Mouse (Mus musculus): ENCODE measurements at regions not wholly inside any gene's neighbourhood (a gene's known extent, or its start where the extent isn't known, plus 50 kb on each side); places are given as distances from the start of the nearest gene placed in this dataset.
A peak's percentile ranks its signal among the peaks of the same experiment; 100 is the strongest.

- TF ChIP-seq CTCF (conservative IDR thresholded peaks at IDR 0.05; ENCODE audit: low read length) (no peak), POU5F1 (IDR thresholded peaks at IDR 0.05; ENCODE audit: borderline replicate concordance, low read length) (no peak), NANOG (IDR thresholded peaks at IDR 0.05; ENCODE audit: borderline replicate concordance, low read length) (no peak)
- H3K27me3 ChIP-seq (ENCODE audit: insufficient read depth, low read length), result no peaks in the 10 kb centered on the region
- no peaks in the 10 kb centered on the region for H3K36me3 ChIP-seq (ENCODE audit: insufficient read depth, low read length)
- H3K4me3 ChIP-seq (replicated peaks; ENCODE audit: low read length), result no peak overlapping the region
- no peaks in the 10 kb centered on the region for H3K4me1 ChIP-seq (replicated peaks; ENCODE audit: low read depth, low read length)
- no peaks in the 10 kb centered on the region for H3K9me3 ChIP-seq (ENCODE audit: low read length)
Observed at GRCm38 (mm10) chrX:60750456-60750855, 142.8 kb downstream of the Sox3 start.

GRCm38 (mm10) chrX:60743971-60744370 lies 149.3 kb downstream of the Sox3 start:
- H3K4me1 ChIP-seq (replicated peaks; ENCODE audit: low read depth, low read length), result no peaks in the 10 kb centered on the region
- H3K9me3 ChIP-seq (ENCODE audit: low read length), result no peaks in the 10 kb centered on the region
- no peak overlapping the region for H3K4me3 ChIP-seq (replicated peaks; ENCODE audit: low read length)
- H3K27me3 ChIP-seq (ENCODE audit: insufficient read depth, low read length), result no peaks in the 10 kb centered on the region
- H3K36me3 ChIP-seq (ENCODE audit: insufficient read depth, low read length), result no peaks in the 10 kb centered on the region
- TF ChIP-seq CTCF (conservative IDR thresholded peaks at IDR 0.05; ENCODE audit: low read length) (no peak), NANOG (IDR thresholded peaks at IDR 0.05; ENCODE audit: borderline replicate concordance, low read length) (no peak), POU5F1 (IDR thresholded peaks at IDR 0.05; ENCODE audit: borderline replicate concordance, low read length) (no peak)

- Histone ChIP-seq H3K36me3 (ENCODE audit: insufficient read depth, low read length) (no peaks in the 10 kb centered on the region), H3K4me1 (replicated peaks; ENCODE audit: low read depth, low read length) (no peaks in the 10 kb centered on the region), H3K4me3 (replicated peaks; ENCODE audit: low read length) (no peak overlapping the region), H3K9me3 (ENCODE audit: low read length) (no peaks in the 10 kb centered on the region), H3K27me3 (ENCODE audit: insufficient read depth, low read length) (no peaks in the 10 kb centered on the region)
- TF ChIP-seq POU5F1 (IDR thresholded peaks at IDR 0.05; ENCODE audit: borderline replicate concordance, low read length) (no peak), CTCF (conservative IDR thresholded peaks at IDR 0.05; ENCODE audit: low read length) (no peak), NANOG (IDR thresholded peaks at IDR 0.05; ENCODE audit: borderline replicate concordance, low read length) (no peak)
Observed at GRCm38 (mm10) chrX:60743020-60743707, 150.1 kb downstream of the Sox3 start.

- Histone ChIP-seq H3K27me3 (ENCODE audit: insufficient read depth, low read length) (no peaks in the 10 kb centered on the region), H3K9me3 (ENCODE audit: low read length) (no peaks in the 10 kb centered on the region), H3K4me3 (replicated peaks; ENCODE audit: low read length) (no peak overlapping the region), H3K4me1 (replicated peaks; ENCODE audit: low read depth, low read length) (peaks cover 15% of the 10 kb centered on the region), H3K36me3 (ENCODE audit: insufficient read depth, low read length) (no peaks in the 10 kb centered on the region)
- TF ChIP-seq CTCF (conservative IDR thresholded peaks at IDR 0.05; ENCODE audit: low read length) (no peak), POU5F1 (IDR thresholded peaks at IDR 0.05; ENCODE audit: borderline replicate concordance, low read length) (no peak), NANOG (IDR thresholded peaks at IDR 0.05; ENCODE audit: borderline replicate concordance, low read length) (no peak)
Observed at GRCm38 (mm10) chrX:60719428-60720151, 127.1 kb upstream of the Atp11c start.

- Histone ChIP-seq H3K4me3 (replicated peaks; ENCODE audit: low read length) (0 out of 2 replicates have a peak overlapping the region, but pooled peaks have one; percentile 23), H3K4me1 (replicated peaks; ENCODE audit: low read depth, low read length) (peaks cover 15% of the 10 kb centered on the region), H3K27me3 (ENCODE audit: insufficient read depth, low read length) (no peaks in the 10 kb centered on the region), H3K36me3 (ENCODE audit: insufficient read depth, low read length) (no peaks in the 10 kb centered on the region), H3K9me3 (ENCODE audit: low read length) (no peaks in the 10 kb centered on the region)
- TF ChIP-seq NANOG (IDR thresholded peaks at IDR 0.05; ENCODE audit: borderline replicate concordance, low read length), result no peak
- no peak for TF ChIP-seq CTCF (conservative IDR thresholded peaks at IDR 0.05; ENCODE audit: low read length)
- no peak for TF ChIP-seq POU5F1 (IDR thresholded peaks at IDR 0.05; ENCODE audit: borderline replicate concordance, low read length)
Observed at GRCm38 (mm10) chrX:60718794-60719193, 126.3 kb upstream of the Atp11c start.

GRCm38 (mm10) chrX:60718156-60718769 lies 125.8 kb upstream of the Atp11c start:
- peaks cover 15% of the 10 kb centered on the region for H3K4me1 ChIP-seq (replicated peaks; ENCODE audit: low read depth, low read length)
- no peak for TF ChIP-seq POU5F1 (IDR thresholded peaks at IDR 0.05; ENCODE audit: borderline replicate concordance, low read length)
- no peak for TF ChIP-seq NANOG (IDR thresholded peaks at IDR 0.05; ENCODE audit: borderline replicate concordance, low read length)
- TF ChIP-seq CTCF (conservative IDR thresholded peaks at IDR 0.05; ENCODE audit: low read length), result no peak
- 0 out of 2 replicates have a peak overlapping the region, but pooled peaks have one; percentile 23 for H3K4me3 ChIP-seq (replicated peaks; ENCODE audit: low read length)
- no peaks in the 10 kb centered on the region for H3K9me3 ChIP-seq (ENCODE audit: low read length)
- H3K36me3 ChIP-seq (ENCODE audit: insufficient read depth, low read length), result no peaks in the 10 kb centered on the region
- H3K27me3 ChIP-seq (ENCODE audit: insufficient read depth, low read length), result no peaks in the 10 kb centered on the region

- TF ChIP-seq POU5F1 (IDR thresholded peaks at IDR 0.05; ENCODE audit: borderline replicate concordance, low read length) (no peak), NANOG (IDR thresholded peaks at IDR 0.05; ENCODE audit: borderline replicate concordance, low read length) (no peak), CTCF (conservative IDR thresholded peaks at IDR 0.05; ENCODE audit: low read length) (no peak)
- Histone ChIP-seq H3K4me1 (replicated peaks; ENCODE audit: low read depth, low read length) (no peaks in the 10 kb centered on the region), H3K9me3 (ENCODE audit: low read length) (no peaks in the 10 kb centered on the region), H3K4me3 (replicated peaks; ENCODE audit: low read length) (no peak overlapping the region), H3K36me3 (ENCODE audit: insufficient read depth, low read length) (no peaks in the 10 kb centered on the region), H3K27me3 (ENCODE audit: insufficient read depth, low read length) (no peaks in the 10 kb centered on the region)
Observed at GRCm38 (mm10) chrX:60681036-60681706, 88.7 kb upstream of the Atp11c start.
